Mouse (Mus musculus) lung, embryonic 15.5 days (tissue): Measurements from ENCODE around the gene Aqr. TPM values are rescaled to one million over a fixed set of nuclear protein-coding genes. Genes with fewer than 3 reads are reported as not detected.

Source experiments
- ATAC-seq: fragments of 200-750 bp; cut with Nextera tagmentation; 2 replicates; pipeline ENCODE4 v1.8.0; 2017; ENCODE audit warnings: moderate number of reproducible peaks, borderline replicate concordance; ENCODE audit not compliant: low FRiP score, low TSS enrichment; ENCODE audit errors: extremely low read depth
- H3K27ac ChIP-seq: fragments of 300-500 bp; sonication (generic); 2 replicates; pipeline ENCODE4 v1.5.1; 2015; ENCODE audit warnings: moderate library complexity, mild to moderate bottlenecking, inconsistent platforms
- H3K27me3 ChIP-seq: fragments of 300-500 bp; sonication (generic); 2 replicates; pipeline ENCODE4 v1.6.1; 2015; ENCODE audit warnings: inconsistent platforms
- H3K36me3 ChIP-seq: fragments of 300-500 bp; sonication (generic); 2 replicates; pipeline ENCODE4 v1.6.1; 2015; ENCODE audit warnings: inconsistent platforms
- H3K4me1 ChIP-seq: fragments of 300-500 bp; sonication (generic); 2 replicates; pipeline ENCODE4 v1.6.1; 2015; ENCODE audit warnings: inconsistent platforms
- H3K4me2 ChIP-seq: fragments of 300-500 bp; sonication (generic); 2 replicates; pipeline ENCODE4 v1.6.1; 2015; ENCODE audit warnings: inconsistent platforms, mild to moderate bottlenecking, moderate library complexity
- H3K4me3 ChIP-seq: fragments of 300-500 bp; sonication (generic); 2 replicates; pipeline ENCODE4 v1.5.1; 2015; ENCODE audit warnings: mild to moderate bottlenecking, inconsistent platforms
- H3K9ac ChIP-seq: fragments of 300-500 bp; sonication (generic); 2 replicates; pipeline ENCODE4 v1.6.1; 2015; ENCODE audit warnings: inconsistent platforms
- H3K9me3 ChIP-seq: fragments of 300-500 bp; sonication (generic); 2 replicates; pipeline ENCODE4 v1.6.1; 2016; ENCODE audit warnings: inconsistent platforms
- WGBS: fragments of 180-500 bp; shearing (Covaris S2); methylation state at CpG from one replicate; pipeline ENCODE4 v1.1.7; 2015; 5-methylcytosine and 5-hydroxymethylcytosine counted together
- microRNA-seq: library from miRNA; unstranded; fragments of <30 nt; microRNA quantifications from one replicate; pipeline ENCODE4, GENCODE M21; 2016
- polyA plus RNA-seq: library from polyadenylated mRNA; unstranded; fragments of >200 nt; fragmentation: Nextera tagmentation; extraction: Ambion mirVana; gene quantifications from 2 replicates; pipeline ENCODE4 v1.2.1, GENCODE M21; 2015

The Aqr gene
- polyA plus RNA-seq, 1 experiment from 2014 or later: 44.8 TPM

GRCm38 (mm10) chr2:114057303-114057853 lies 129.4 kb downstream of the Aqr start:
- Histone ChIP-seq H3K27ac (no peak overlapping the region; the same call in 1 of the 2 replicates), H3K4me1 (peaks cover 12% of the 10 kb centered on the region; the same call in 1 of the 2 replicates), H3K9ac (no peak overlapping the region), H3K4me2 (peak overlapping the region; percentile 30; the same call in 1 of the 2 replicates), H3K27me3 (no peaks in the 10 kb centered on the region), H3K4me3 (no peak overlapping the region), H3K9me3 (no peaks in the 10 kb centered on the region), H3K36me3 (no peaks in the 10 kb centered on the region)
- peak; percentile 52; the same call in 1 of the 2 replicates for ATAC-seq
- 8% methylated on average over 10 of the region's 10 CpGs for WGBS

GRCm38 (mm10) chr2:114054129-114054528 lies 132.7 kb downstream of the Aqr start:
- 58% methylated on average over 4 of the region's 4 CpGs for WGBS
- no peak overlapping the region for H3K4me3 ChIP-seq
- H3K36me3 ChIP-seq: no peaks in the 10 kb centered on the region
- no peak overlapping the region for H3K4me2 ChIP-seq
- no peaks in the 10 kb centered on the region for H3K27me3 ChIP-seq
- no peaks in the 10 kb centered on the region for H3K9me3 ChIP-seq
- H3K27ac ChIP-seq: peak overlapping the region; percentile 13; the same call in 1 of the 2 replicates
- no peak overlapping the region for H3K9ac ChIP-seq
- no peak for ATAC-seq
- peaks cover 12% of the 10 kb centered on the region; the same call in 1 of the 2 replicates for H3K4me1 ChIP-seq

- no peaks in the 10 kb centered on the region for H3K27me3 ChIP-seq
- no peaks in the 10 kb centered on the region for H3K36me3 ChIP-seq
- H3K4me1 ChIP-seq: peaks cover 12% of the 10 kb centered on the region; the same call in 1 of the 2 replicates
- H3K4me2 ChIP-seq: peak within 1 kb of the TSS; percentile 60
- no peaks in the 10 kb centered on the region for H3K9me3 ChIP-seq
- peak within 1 kb of the TSS; percentile 29 for H3K4me3 ChIP-seq
- no peak within 1 kb of the TSS for H3K9ac ChIP-seq
- 18% methylated on average over 14 of the region's 14 CpGs for WGBS
- peak; percentile 65 for ATAC-seq
- H3K27ac ChIP-seq: peak within 1 kb of the TSS; percentile 29
Observed at GRCm38 (mm10) chr2:114052696-114053598, 133.9 kb downstream of the Aqr start, which contains the start of gene Actc1. TSS of gene Actc1 (minus strand) at chr2:114053548.

- Histone ChIP-seq H3K9ac (no peak overlapping the region), H3K4me3 (peak overlapping the region; percentile 8; the same call in 1 of the 2 replicates), H3K9me3 (no peaks in the 10 kb centered on the region), H3K4me2 (no peak overlapping the region), H3K4me1 (peaks cover 3% of the 10 kb centered on the region; the same call in 1 of the 2 replicates), H3K27me3 (no peaks in the 10 kb centered on the region), H3K27ac (no peak overlapping the region), H3K36me3 (no peaks in the 10 kb centered on the region)
- ATAC-seq: no peak
- WGBS: 80% methylated on average over 14 of the region's 14 CpGs
Observed at GRCm38 (mm10) chr2:114051871-114052241, 135.0 kb downstream of the Aqr start.

Small RNA genes within 50 kb of the gene (microRNA-seq; reads per million reads assigned to microRNA genes)
- gene Mir7002: not detected

Other genes starting within 250 kb of the Aqr start
- gene Gjd2, start 173.4 kb downstream of the Aqr start, polyA plus RNA-seq: 0.05 and 0.21 TPM in 2 replicates
- gene Actc1, start 133.5 kb downstream of the Aqr start, polyA plus RNA-seq: 405 and 508 TPM in 2 replicates
- gene Zfp770, start 14.4 kb upstream of the Aqr start, polyA plus RNA-seq: 3.9 and 4.0 TPM in 2 replicates